Comparison of ENCODE assay signal across 9 mouse cellular contexts in genomic region chr3:99936159-99936558, GRCm38 (mm10). TPM values are rescaled to one million over a fixed set of nuclear protein-coding genes. Genes with fewer than 3 reads are reported as not detected.
DNase-seq lines count a peak whose midpoint lies in the region; TF ChIP-seq lines count a peak whose summit lies in the region.
"Had no signal": no experiment of that assay in that cellular context is flagged by ENCODE, and none has a peak within 500 bp of the region (broad histone marks: within the 10 kb centered on the region; RNA-seq: fewer than 3 reads in every experiment).

No protein-coding gene starts in this region.

- no peaks in the 10 kb centered on the region for H3K36me3 ChIP-seq in heart, embryonic 10.5 days
- no peaks in the 10 kb centered on the region for H3K36me3 ChIP-seq in testis, adult 2 months (ENCODE audit: control insufficient read depth, insufficient read depth, low read length)
- H3K36me3 ChIP-seq: heart, embryonic 13.5 days had no signal

- no peaks in the 10 kb centered on the region for H3K9me3 ChIP-seq in heart, embryonic 10.5 days
- H3K9me3 ChIP-seq: heart, embryonic 13.5 days had no signal

- H3K27ac ChIP-seq in heart, embryonic 10.5 days: no peak overlapping the region
- H3K27ac ChIP-seq in testis, adult 2 months (ENCODE audit: control insufficient read depth, insufficient read depth, low read depth, low read length): no peak overlapping the region
- H3K27ac ChIP-seq in gastrocnemius, adult 2 months: no peak overlapping the region
- H3K27ac ChIP-seq: heart, embryonic 13.5 days had no signal

- H3K27me3 ChIP-seq in heart, embryonic 10.5 days (ENCODE audit: insufficient read depth, poor library complexity, severe bottlenecking): no peaks in the 10 kb centered on the region
- no peaks in the 10 kb centered on the region for H3K27me3 ChIP-seq in testis, adult 2 months (ENCODE audit: control insufficient read depth, insufficient read depth, low read length)

- no peak for TF ChIP-seq POLR2A in testis, adult 2 months (IDR thresholded peaks at IDR 0.05; ENCODE audit: control insufficient read depth, low read depth, low read length)

- peak; percentile 48; the same call in 1 of the 2 replicates for TF ChIP-seq CTCF in testis, adult 2 months (IDR thresholded peaks at IDR 0.05; ENCODE audit: control insufficient read depth, insufficient read depth, insufficient replicate concordance, low read depth, low read length)
- peak; percentile 72 for TF ChIP-seq CTCF in gastrocnemius, adult 2 months (IDR thresholded peaks at IDR 0.05)

- intact Hi-C loops in gastrocnemius, adult 2 months (cut with DNase I): loop anchor here (1.0 to 10.0 kb wide), 4 partner anchors 191 to 1021 kb away; no protein-coding TSS in a partner anchor

- peak; percentile 17 for DNase-seq in heart, postnatal 4 days
- DNase-seq in heart, embryonic 10.5 days (ENCODE audit: low spot score): no peak
- DNase-seq in testis, postnatal 14 days (ENCODE audit: low spot score): no peak
- peak; percentile 61 for DNase-seq in gastrocnemius, adult 2 months
- DNase-seq in mesoderm, embryonic 11.5 days (ENCODE audit: low read depth, low spot score): peak; percentile 43
- no peak for DNase-seq in Muller cell, postnatal 12 days (ENCODE audit: inconsistent ontology term)
- no peak for DNase-seq in frontal cortex, postnatal 10 days (ENCODE audit: low spot score in 2 of 2)

- 38% methylated on average over 1 of the region's 1 CpGs for WGBS in heart, embryonic 10.5 days

- no peak overlapping the region for H3K4me3 ChIP-seq in heart, embryonic 10.5 days
- no peak overlapping the region for H3K4me3 ChIP-seq in testis, adult 2 months (ENCODE audit: control insufficient read depth, low read depth, low read length)
- H3K4me3 ChIP-seq in gastrocnemius, adult 2 months: no peak overlapping the region
- H3K4me3 ChIP-seq: heart, embryonic 13.5 days had no signal

- H3K4me1 ChIP-seq in heart, embryonic 10.5 days: no peaks in the 10 kb centered on the region
- H3K4me1 ChIP-seq in testis, adult 2 months (ENCODE audit: control insufficient read depth, insufficient read depth, low read length): no peaks in the 10 kb centered on the region
- H3K4me1 ChIP-seq: heart, embryonic 13.5 days had no signal

RNA-seq across cellular contexts. Expression of gene Spag17, which starts 51.0 kb away (rescaled TPM):
- not detected for total RNA-seq in heart, postnatal 4 days (2021)
- 0.11 and 0.80 TPM in 2 replicates for polyA plus RNA-seq in heart, embryonic 10.5 days (2016; fragmentation: Nextera tagmentation; extraction: Ambion mirVana)
- 45.5 and 47.0 TPM in 2 replicates for polyA plus RNA-seq in testis, adult 2 months (2012; rRNA removed)
- total RNA-seq in gastrocnemius, adult 2 months (2021): not detected

Comparison
In these comparisons a context has a peak if more than half of its experiments do, and no peak if none do; other contexts are left out.
1. DNase-seq: peak in heart, postnatal 4 days (single experiment), gastrocnemius, adult 2 months (single experiment) and mesoderm, embryonic 11.5 days (single experiment); none in heart, embryonic 10.5 days (single experiment), testis, postnatal 14 days (single experiment), Muller cell, postnatal 12 days (single experiment) and frontal cortex, postnatal 10 days (0 of 2).